Mouse (Mus musculus): ENCODE results near the gene Pigm.

Pigm gene

GRCm38 (mm10) chr1:172376198-172376667 lies at the start of gene Pigm:
TSS of gene Pigm (plus strand) at chr1:172376546.
- DNase-seq: peak; percentile 99

- no peak for DNase-seq
Measured at GRCm38 (mm10) chr1:172326684-172327083, 49.7 kb upstream of the Pigm start.

- no peak for DNase-seq
Measured at GRCm38 (mm10) chr1:172327206-172328001, 48.9 kb upstream of the Pigm start.

GRCm38 (mm10) chr1:172328041-172328440 lies 48.3 kb upstream of the Pigm start:
- DNase-seq: no peak

- no peak for DNase-seq
Measured at GRCm38 (mm10) chr1:172328461-172328860, 47.9 kb upstream of the Pigm start.

GRCm38 (mm10) chr1:172329131-172329530 lies 47.2 kb upstream of the Pigm start, which contains the start of gene Kcnj9:
TSS of gene Kcnj9 (minus strand) at chr1:172329318.
- peak; percentile 93 for DNase-seq

GRCm38 (mm10) chr1:172329616-172330015 lies 46.7 kb upstream of the Pigm start:
- DNase-seq: no peak

- no peak for DNase-seq
Measured at GRCm38 (mm10) chr1:172331422-172331947, 44.9 kb upstream of the Pigm start.

- no peak for DNase-seq
Measured at GRCm38 (mm10) chr1:172332925-172333324, 43.4 kb upstream of the Pigm start.

GRCm38 (mm10) chr1:172333512-172333911 lies 42.8 kb upstream of the Pigm start:
- DNase-seq: no peak

- DNase-seq: no peak
Measured at GRCm38 (mm10) chr1:172335804-172336203, 40.5 kb upstream of the Pigm start.

- no peak for DNase-seq
Measured at GRCm38 (mm10) chr1:172337411-172338185, 38.7 kb upstream of the Pigm start.

GRCm38 (mm10) chr1:172340729-172341321 lies 35.5 kb upstream of the Pigm start, which contains the start of gene Kcnj10:
TSS of gene Kcnj10 (plus strand) at chr1:172341210.
- DNase-seq: peak; percentile 87

- no peak for DNase-seq
Measured at GRCm38 (mm10) chr1:172341386-172341785, 35.0 kb upstream of the Pigm start.

- DNase-seq: peak; percentile 75
Measured at GRCm38 (mm10) chr1:172342729-172343128, 33.6 kb upstream of the Pigm start.

GRCm38 (mm10) chr1:172343914-172344313 lies 32.4 kb upstream of the Pigm start:
- DNase-seq: no peak

- DNase-seq: no peak
Measured at GRCm38 (mm10) chr1:172344820-172345219, 31.5 kb upstream of the Pigm start.

GRCm38 (mm10) chr1:172346707-172347106 lies 29.6 kb upstream of the Pigm start:
- no peak for DNase-seq

GRCm38 (mm10) chr1:172347382-172347781 lies 29.0 kb upstream of the Pigm start:
- no peak for DNase-seq

- DNase-seq: no peak
Measured at GRCm38 (mm10) chr1:172349504-172349903, 26.8 kb upstream of the Pigm start.

- DNase-seq: peak; percentile 84
Measured at GRCm38 (mm10) chr1:172349916-172350812, 26.2 kb upstream of the Pigm start.

- no peak for DNase-seq
Measured at GRCm38 (mm10) chr1:172352001-172352400, 24.3 kb upstream of the Pigm start.

Measured in right cerebral cortex, adult 18-20 months (tissue).